Mouse (Mus musculus) left cerebral cortex, adult 8-10 months (tissue): ENCODE results near the gene Hemgn. TPM values are rescaled to one million over a fixed set of nuclear protein-coding genes. Genes with fewer than 3 reads are reported as not detected.
A peak's percentile ranks its signal among the peaks of the same experiment; 100 is the strongest.

Experiments used
- DNase-seq, 2 experiments: peaks; one replicate each; pipeline ENCODE4 v3.0.0; 2022; ENCODE audit warnings: low spot score in 2 of 2
- total RNA-seq, 4 experiments: library from RNA; stranded (reverse); gene quantifications; 2 replicates each; pipeline ENCODE4 v1.2.4; 2022

Hemgn gene
- total RNA-seq, result not detected

DNA sequence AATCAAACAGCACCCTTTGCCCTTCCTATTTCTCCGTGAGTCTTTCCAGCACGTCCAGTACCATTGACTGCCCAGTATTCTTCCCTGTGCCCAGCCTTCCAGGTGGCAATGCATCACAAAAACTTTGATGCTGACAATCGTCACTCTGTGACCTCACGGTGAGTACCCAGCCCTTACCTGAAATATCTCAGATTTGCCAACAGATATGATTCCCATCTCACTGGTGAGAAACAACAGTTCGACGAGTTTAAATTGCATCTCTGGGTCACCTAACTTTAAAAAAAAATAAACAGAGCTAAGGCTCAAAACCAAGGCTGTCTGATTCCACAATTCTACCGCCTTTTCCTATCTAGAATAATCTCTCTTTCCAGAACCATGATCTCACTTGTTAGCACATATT is at the start of gene Hemgn:
Gene Hemgn (minus strand): TSS at position 101 of the 400 bp plus-strand sequence.
- DNase-seq, result no peak

- DNase-seq, result no peak
Measured at GRCm38 (mm10) chr4:46458411-46458810, 45.1 kb upstream of the Hemgn start.

DNA sequence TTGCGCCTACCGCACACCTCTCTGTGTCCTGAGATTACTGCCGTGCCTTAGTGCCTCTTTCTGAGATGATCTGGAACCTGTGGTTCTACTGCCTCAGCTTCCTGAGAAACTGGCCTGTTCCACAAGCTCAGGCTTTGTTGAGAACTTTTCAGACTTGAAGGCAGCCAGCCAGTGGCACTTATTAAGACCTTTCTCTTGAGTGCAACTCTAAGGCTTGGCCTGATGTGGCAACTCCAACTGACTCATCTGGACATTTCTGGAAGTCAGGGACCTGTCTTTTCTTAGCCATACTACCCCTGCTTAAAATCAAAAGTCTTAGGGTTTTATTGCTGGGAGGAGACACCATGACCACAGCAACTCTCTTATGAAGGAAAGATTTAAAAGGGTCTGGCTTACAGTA is 43.9 kb upstream of the Hemgn start:
- no peak for DNase-seq

DNA sequence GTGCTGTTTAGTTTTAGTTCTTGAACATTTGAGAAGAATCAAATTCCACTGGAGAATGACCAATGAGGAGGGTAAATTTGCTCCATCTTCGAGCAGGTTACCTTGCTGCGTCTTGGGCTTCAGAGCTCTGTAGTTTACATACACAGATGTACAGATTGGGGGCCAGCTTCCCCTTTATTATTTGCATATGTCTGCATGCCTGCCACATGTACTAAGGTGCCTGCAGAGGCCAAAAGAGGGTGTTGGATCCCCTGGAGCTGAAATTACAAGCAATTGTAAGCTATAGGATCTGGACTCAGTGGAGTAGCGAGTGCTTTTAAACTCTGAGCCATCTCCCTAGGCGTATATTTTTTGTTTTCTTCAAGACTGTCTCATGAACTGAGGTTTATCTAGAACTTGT is 43.5 kb upstream of the Hemgn start:
- DNase-seq, result no peak

DNA sequence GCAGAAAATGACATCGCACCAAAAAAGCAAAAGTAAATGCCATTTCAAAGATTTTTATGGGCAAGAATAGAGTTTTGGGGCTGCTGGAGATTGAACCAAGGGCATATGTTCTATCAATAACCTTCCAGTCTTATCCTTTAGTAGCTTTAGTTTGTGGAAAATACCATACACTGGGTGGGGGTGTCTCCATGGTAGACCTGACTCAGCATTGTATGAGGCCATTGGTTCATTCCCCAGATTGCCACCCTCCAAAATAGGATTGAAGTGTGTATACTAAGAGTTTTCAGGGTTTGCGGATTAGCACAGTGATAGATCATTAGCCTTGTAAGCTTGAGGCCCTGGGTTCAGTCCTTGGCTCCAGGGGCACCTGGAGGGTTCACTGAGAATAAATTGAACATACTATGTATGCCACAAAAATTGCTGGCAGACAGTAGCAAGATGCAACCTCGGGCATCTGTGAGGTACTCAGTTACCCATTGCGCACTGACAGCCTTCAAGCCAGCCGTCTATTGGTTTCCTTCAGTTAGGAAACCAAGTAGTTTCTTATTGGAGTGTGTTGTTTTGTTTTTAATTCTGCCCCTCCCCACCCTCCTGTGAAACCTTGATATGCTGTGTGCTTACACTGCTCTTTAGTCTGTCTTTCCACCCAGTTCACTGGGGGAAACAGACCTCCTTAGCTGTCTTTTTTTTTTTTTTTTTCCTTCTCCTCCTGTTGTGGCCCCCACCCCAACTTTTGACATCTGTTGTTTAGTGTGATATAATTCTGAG is 41.0 kb upstream of the Hemgn start:
- DNase-seq, result no peak

GRCm38 (mm10) chr4:46452855-46453719 is 39.8 kb upstream of the Hemgn start:
- DNase-seq, result no peak

GRCm38 (mm10) chr4:46452481-46452850 is 39.2 kb upstream of the Hemgn start:
- peak; percentile 25 to 44 for DNase-seq

GRCm38 (mm10) chr4:46451758-46452480 is 38.6 kb upstream of the Hemgn start:
- DNase-seq, result peak; percentile 42 to 69

DNA sequence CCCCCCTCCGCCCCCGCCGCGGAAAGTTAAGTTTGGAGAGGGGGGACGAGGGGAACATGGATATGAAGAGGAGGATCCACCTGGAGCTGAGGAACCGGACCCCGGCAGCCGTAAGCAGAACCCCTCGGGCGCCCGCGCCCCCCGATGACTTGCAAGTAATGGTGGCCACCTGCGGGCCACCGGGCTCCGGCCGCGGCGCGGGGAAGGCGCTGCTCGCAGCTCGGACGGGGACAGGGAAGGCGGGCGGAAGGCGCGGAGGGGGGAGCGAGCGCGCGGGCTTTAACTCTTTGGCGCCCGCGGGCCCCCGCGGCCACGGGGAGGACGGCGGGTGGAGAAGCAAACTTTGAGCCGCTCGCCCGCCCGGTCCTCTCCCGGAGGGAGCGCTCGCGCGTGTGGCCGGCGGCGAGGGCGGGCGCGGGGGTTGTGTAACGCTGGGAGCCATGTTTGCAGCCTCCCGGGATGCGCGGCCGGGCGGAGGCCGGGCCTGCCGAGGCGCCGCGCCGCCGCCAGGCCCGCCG is 38.0 kb upstream of the Hemgn start:
- DNase-seq, result peak in 1 of 2 experiments; percentile 64

DNA sequence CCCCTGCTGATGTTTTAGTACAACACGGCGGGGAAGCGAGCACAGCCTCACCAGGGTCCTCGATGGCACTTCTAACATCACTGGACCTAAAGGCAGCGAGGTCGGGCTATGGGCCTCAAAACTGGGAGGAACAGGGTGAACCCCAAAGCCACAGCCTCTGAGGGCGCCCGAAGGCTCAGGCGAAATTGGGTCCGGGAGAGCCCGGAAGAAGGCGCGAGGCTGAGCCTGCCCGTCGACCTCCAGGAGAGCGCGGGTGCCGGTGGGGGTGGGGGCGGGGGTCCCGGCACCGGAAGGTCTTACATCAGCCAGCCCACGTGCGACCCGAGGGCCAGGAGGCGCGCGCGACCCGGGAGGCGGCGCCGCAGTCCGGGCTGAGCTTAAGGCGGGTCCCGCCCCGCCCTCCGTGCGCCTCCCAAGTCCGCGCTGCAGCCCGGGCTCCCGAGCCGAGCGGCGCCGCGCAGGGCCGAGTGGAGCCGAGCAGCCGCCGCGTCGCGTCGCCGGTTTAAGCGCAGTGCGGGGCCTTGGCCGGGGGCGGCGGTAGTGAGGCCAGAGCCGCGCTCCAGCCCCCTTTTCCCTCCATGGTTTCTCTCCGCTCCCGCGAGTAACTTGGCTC is 37.3 kb upstream of the Hemgn start, which contains the start of gene Anp32b:
Gene Anp32b (plus strand): TSS at position 384 of the 613 bp plus-strand sequence.
- DNase-seq, result peak; percentile 85 to 87

- DNase-seq, result no peak
Measured at GRCm38 (mm10) chr4:46450020-46450518, 36.8 kb upstream of the Hemgn start.

DNA sequence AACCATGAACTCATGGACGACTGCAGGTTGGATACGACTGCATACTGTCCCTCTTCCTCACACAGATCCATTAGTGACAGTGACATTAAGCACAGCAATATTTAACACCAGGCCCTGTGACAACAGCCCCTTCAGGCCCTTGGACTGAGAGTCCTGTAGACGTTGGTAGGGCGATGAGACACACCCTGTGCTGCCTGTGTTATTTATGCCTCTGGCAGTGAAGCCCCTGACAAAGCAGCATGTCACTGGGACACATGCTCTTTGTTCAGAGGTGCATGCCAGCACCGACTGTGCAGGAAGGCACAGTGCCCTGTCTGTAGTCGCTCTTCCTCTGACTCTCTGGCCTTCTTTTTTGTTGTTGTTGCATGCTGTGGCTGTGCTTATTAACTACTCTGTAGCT is 35.6 kb upstream of the Hemgn start:
- no peak for DNase-seq

DNA sequence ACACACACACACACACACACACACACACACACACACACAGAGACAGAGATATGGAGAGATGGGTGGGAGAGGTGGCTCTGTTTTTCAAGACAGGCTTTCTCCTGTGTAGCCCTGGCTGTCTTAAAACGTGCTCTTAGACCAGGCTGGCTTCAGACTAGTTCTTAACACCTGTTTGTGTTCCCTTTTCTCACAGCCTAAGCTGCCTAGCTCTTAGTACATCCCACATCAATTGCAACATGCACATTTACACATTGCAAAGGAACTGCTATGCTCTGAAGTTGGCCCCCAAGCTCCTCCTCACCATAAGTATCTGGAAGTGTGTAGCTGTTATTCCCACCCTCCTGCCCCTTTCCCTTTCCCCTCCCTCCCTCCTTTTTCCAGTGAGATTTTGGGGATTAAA is 34.2 kb upstream of the Hemgn start:
- no peak for DNase-seq

GRCm38 (mm10) chr4:46445237-46445945 is 32.1 kb upstream of the Hemgn start:
- DNase-seq, result no peak

DNA sequence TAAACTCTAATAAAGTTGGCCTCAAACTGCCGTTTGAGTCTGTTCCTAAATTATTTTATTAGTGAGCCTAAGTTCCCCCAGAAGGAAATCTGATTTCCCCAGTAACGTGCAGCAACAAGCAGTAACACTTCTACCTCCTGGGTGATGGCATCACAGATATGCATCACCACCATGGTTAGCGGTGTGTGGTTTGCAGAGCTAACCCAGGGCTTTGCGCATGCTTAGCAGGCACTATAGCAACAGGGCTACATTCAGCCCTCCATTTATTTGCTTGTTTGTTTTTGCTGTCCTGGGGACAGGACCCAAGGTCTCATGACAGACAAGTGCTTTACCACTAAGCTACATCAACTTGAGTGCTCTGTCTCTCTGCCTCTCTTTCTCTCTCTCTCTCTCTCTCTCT is 29.2 kb upstream of the Hemgn start:
- DNase-seq, result no peak

DNA sequence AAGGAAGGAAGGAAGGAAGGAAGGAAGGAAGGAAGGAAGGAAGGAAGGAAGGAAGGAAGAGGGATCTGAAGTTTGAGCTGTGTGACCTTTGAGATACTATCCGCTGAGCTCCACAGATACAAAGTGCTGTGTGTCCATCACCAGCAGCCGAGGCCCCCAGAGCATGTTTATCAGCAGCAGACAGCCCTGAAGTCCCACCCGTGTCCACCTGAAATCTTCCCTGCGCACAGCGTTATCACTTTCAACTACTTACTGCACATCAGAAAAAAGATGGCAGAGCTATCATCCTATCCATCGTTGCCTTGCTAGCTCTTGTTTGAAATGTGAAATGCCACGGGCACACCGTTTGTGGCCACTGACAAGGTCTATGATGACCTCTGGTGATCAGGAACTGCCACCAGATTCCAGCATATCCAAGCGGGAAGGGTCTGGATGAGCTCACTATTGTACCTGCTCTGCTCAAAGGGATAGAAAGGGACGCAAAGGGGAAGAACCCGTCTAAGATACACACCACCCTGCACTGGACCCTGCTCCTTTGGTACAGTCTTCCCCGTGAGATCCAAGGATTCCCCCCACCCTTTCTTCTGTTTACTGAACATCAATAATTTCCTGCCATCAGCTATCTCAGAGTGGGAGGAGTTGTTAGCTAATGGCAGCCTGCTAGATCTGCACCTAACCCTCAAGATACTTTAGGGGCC is 19.2 kb upstream of the Hemgn start:
- no peak for DNase-seq

DNA sequence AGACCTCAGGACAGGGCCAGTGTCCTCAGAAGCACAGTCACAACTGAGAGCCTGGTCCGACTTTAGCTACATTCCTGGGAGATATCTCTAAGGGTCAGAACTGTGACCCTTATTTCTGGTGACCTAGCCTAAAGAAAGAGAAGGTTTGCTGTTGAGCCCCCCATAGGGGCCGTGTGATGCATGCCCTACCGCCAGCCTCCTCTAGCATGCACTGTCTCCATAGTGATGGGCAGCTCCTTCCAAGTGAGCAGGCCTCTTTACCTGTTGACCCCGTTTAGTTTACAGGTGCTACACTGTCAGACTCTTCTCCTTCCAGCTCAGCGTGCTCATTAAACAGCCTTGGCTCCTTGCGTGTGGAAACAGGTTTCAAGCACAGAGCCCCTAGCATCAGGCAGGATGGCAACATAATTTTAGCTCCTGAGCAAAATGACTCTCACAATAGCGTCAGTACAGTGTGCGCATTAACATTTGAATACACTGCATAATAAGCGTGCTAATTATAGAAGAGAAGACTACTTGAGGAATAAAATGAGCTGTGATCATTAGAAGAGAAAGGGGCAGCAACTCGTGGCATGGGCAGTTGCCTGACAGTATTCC is 15.7 kb upstream of the Hemgn start:
- DNase-seq, result peak in 1 of 2 experiments; percentile 9

- no peak for DNase-seq
Measured at GRCm38 (mm10) chr4:46422625-46423024, 9.3 kb upstream of the Hemgn start.

GRCm38 (mm10) chr4:46418851-46419250 is 5.5 kb upstream of the Hemgn start:
- DNase-seq, result no peak
